11 mouse cellular contexts compared by ENCODE assay signal in genomic region chr5:122017269-122017668, GRCm38 (mm10). TPM values are rescaled to one million over a fixed set of nuclear protein-coding genes. Genes with fewer than 3 reads are reported as not detected.
A peak's percentile ranks its signal among the peaks of the same experiment; 100 is the strongest.
DNase-seq lines count a peak whose midpoint lies in the region; ATAC-seq and TF ChIP-seq lines count a peak whose summit lies in the region.
"Had no signal": no experiment of that assay in that cellular context is flagged by ENCODE, and none has a peak within 500 bp of the region (broad histone marks: within the 10 kb centered on the region; RNA-seq: fewer than 3 reads in every experiment).

No protein-coding gene starts in this region.

- DNase-seq in adrenal gland, adult 2 months = peak; percentile 85
- DNase-seq in adrenal gland, postnatal 14 days = peak; percentile 80
- DNase-seq in hindbrain, postnatal 0 days (ENCODE audit: low spot score) = peak; percentile 56
- DNase-seq in midbrain, embryonic 14.5 days = peak; percentile 36
- DNase-seq in B cell, adult 2 months = no peak
- DNase-seq in cerebellum, adult 11 months = no peak
- DNase-seq: cerebellum, adult 8-10 months; heart, postnatal 36 days; spleen, adult 18-20 months had no signal

- no peak for ATAC-seq in hindbrain, postnatal 0 days
- no peak for ATAC-seq in midbrain, embryonic 14.5 days (ENCODE audit: low FRiP score, low TSS enrichment)
- no peak for ATAC-seq in granulocyte monocyte progenitor cell, adult 5-6 weeks (replicated peaks; ENCODE audit: poor library complexity, severe bottlenecking)

- no peaks in the 10 kb centered on the region for H3K9me3 ChIP-seq in hindbrain, postnatal 0 days (ENCODE audit: low read length)
- 0 out of 2 replicates have a peak, but pooled peaks cover 4% of the 10 kb centered on the region for H3K9me3 ChIP-seq in midbrain, embryonic 14.5 days (ENCODE audit: control insufficient read depth, low read length)

- WGBS in hindbrain, postnatal 0 days = 23% methylated on average over 13 of the region's 13 CpGs
- 30% methylated on average over 13 of the region's 13 CpGs for WGBS in midbrain, embryonic 14.5 days

- TF ChIP-seq CTCF in hindbrain, postnatal 0 days (IDR thresholded peaks at IDR 0.05; ENCODE audit: low read depth) = no peak

- no peaks in the 10 kb centered on the region for H3K36me3 ChIP-seq in hindbrain, postnatal 0 days (ENCODE audit: insufficient read depth, low read length)
- H3K36me3 ChIP-seq in midbrain, embryonic 14.5 days (ENCODE audit: control insufficient read depth, insufficient read depth, low read length) = no peaks in the 10 kb centered on the region

- no peak overlapping the region for H3K27ac ChIP-seq in hindbrain, postnatal 0 days
- H3K27ac ChIP-seq in midbrain, embryonic 14.5 days (replicated peaks; ENCODE audit: low read depth, low read length) = peak overlapping the region; percentile 41
- H3K27ac ChIP-seq: embryonic facial prominence, embryonic 13.5 days had no signal

- no peaks in the 10 kb centered on the region for H3K27me3 ChIP-seq in hindbrain, postnatal 0 days (ENCODE audit: insufficient read depth, low read length)
- no peaks in the 10 kb centered on the region for H3K27me3 ChIP-seq in midbrain, embryonic 14.5 days (ENCODE audit: control insufficient read depth, insufficient read depth, low read length)
- H3K27me3 ChIP-seq: embryonic facial prominence, embryonic 13.5 days had no signal

- no peak overlapping the region for H3K4me3 ChIP-seq in hindbrain, postnatal 0 days (ENCODE audit: low read length)
- H3K4me3 ChIP-seq in midbrain, embryonic 14.5 days (replicated peaks; ENCODE audit: low read depth, low read length) = no peak overlapping the region
- H3K4me3 ChIP-seq: embryonic facial prominence, embryonic 13.5 days had no signal

- no peak overlapping the region for H3K4me2 ChIP-seq in hindbrain, postnatal 0 days (ENCODE audit: low read depth, low read length)
- no peak overlapping the region for H3K4me2 ChIP-seq in midbrain, embryonic 14.5 days (ENCODE audit: low read length)
- H3K4me2 ChIP-seq: embryonic facial prominence, embryonic 13.5 days had no signal

- no peak overlapping the region for H3K9ac ChIP-seq in hindbrain, postnatal 0 days (replicated peaks; ENCODE audit: low read length)
- peak overlapping the region; percentile 16; the same call in 1 of the 2 replicates for H3K9ac ChIP-seq in midbrain, embryonic 14.5 days (replicated peaks; ENCODE audit: low read length)
- H3K9ac ChIP-seq: embryonic facial prominence, embryonic 13.5 days had no signal

- H3K4me1 ChIP-seq in hindbrain, postnatal 0 days (ENCODE audit: insufficient read depth, low read length) = no peaks in the 10 kb centered on the region; the same call in 1 of the 2 replicates
- peaks cover 16% of the 10 kb centered on the region; the same call in 1 of the 2 replicates for H3K4me1 ChIP-seq in midbrain, embryonic 14.5 days (ENCODE audit: control insufficient read depth, insufficient read depth, low read length)

RNA-seq across cellular contexts. Expression of gene Cux2, which starts 32.6 kb away (rescaled TPM):
- 10 to 100 TPM; 14.4 to 22.0 TPM for total RNA-seq in adrenal gland, adult 2 months (2021)
- 32.2 and 37.6 TPM in 2 replicates for polyA plus RNA-seq in adrenal gland, adult 2 months (2012; rRNA removed)
- 16.6 and 17.7 TPM in 2 replicates for total RNA-seq in adrenal gland, postnatal 14 days (2021)
- 35.4 and 46.6 TPM in 2 replicates for total RNA-seq in hindbrain, postnatal 0 days (2014; rRNA removed)
- polyA plus RNA-seq in hindbrain, postnatal 0 days (2015; fragmentation: Nextera tagmentation; extraction: Ambion mirVana) = 15.2 and 16.6 TPM in 2 replicates
- 25.5 and 28.8 TPM in 2 replicates for polyA plus RNA-seq in midbrain, embryonic 14.5 days (2014; fragmentation: Nextera tagmentation; extraction: Ambion mirVana)
- 3.3 TPM in 1 of 2 replicates, not detected in the other for total RNA-seq in granulocyte monocyte progenitor cell, adult 5-6 weeks (2014; fragmentation: Nextera tagmentation)
- 1.9 TPM in 1 of 2 replicates, not detected in the other for total RNA-seq in granulocyte monocyte progenitor cell, adult 5-6 weeks (2017)

Comparison
In these comparisons a context has a peak if more than half of its experiments do, and no peak if none do; other contexts are left out.
1. DNase-seq: peak in adrenal gland, adult 2 months (single experiment), adrenal gland, postnatal 14 days (single experiment), hindbrain, postnatal 0 days (single experiment) and midbrain, embryonic 14.5 days (single experiment); none in B cell, adult 2 months (0 of 2) and cerebellum, adult 11 months (single experiment).